Mouse (Mus musculus) bone marrow, adult 2 months (tissue): ENCODE results near the gene Park7.

Experiments used
- CTCF ChIP-seq: fragments of 200-500 bp; IDR thresholded peaks from 2 replicates; pipeline ENCODE4 v1.5.1; 2011; ENCODE audit warnings: low read length, control low read depth; ENCODE audit not compliant: control insufficient read depth, insufficient read depth
- POLR2A ChIP-seq: fragments of 200-500 bp; IDR thresholded peaks from 2 replicates; pipeline ENCODE4 v1.6.1; 2011; ENCODE audit warnings: low read depth, mild to moderate bottlenecking, control low read depth, low read length, borderline replicate concordance; ENCODE audit not compliant: control insufficient read depth

DNA sequence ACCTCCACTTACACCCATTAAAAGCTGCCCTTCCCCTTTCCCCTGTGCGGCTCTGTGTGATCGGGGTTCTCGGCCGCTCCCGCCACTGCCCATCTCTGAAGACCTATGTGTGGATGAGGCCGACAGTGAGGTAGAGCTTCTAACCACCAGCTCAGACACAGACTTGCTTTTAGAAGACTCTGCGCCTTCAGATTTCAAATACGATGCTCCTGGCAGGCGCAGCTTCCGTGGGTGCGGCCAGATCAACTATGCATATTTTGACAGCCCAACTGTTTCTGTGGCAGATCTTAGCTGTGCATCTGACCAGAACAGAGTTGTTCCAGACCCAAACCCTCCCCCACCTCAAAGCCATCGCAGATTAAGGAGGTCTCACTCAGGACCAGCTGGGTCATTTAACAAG is 47.7 kb downstream of the Park7 start:
- TF ChIP-seq CTCF, result no peak
- TF ChIP-seq POLR2A, result no peak
